Mouse (Mus musculus): ENCODE data around the gene Pim3.
"Not testable (repeated sequence)": the region's sequence is repeated elsewhere in the genome, so short reads cannot be mapped to it uniquely, and the experiment has no call there.

Pim3 gene

GRCm38 (mm10) chr15:88861772-88862622, at the start of gene Pim3:
Gene Pim3 (plus strand): TSS chr15:88862186.
- DNase-seq = peak; percentile 95

GRCm38 (mm10) chr15:88813262-88813661, 48.7 kb upstream of the Pim3 start:
- DNase-seq = no peak

GRCm38 (mm10) chr15:88813873-88814272, 48.1 kb upstream of the Pim3 start:
- not testable (repeated sequence) for DNase-seq

GRCm38 (mm10) chr15:88814411-88815047, 47.5 kb upstream of the Pim3 start:
- DNase-seq = no peak

- no peak for DNase-seq
Observed at GRCm38 (mm10) chr15:88815196-88815700, 46.7 kb upstream of the Pim3 start.

GRCm38 (mm10) chr15:88819026-88819905, 42.7 kb upstream of the Pim3 start, which contains the start of the genes Alg12 and Creld2:
Gene Alg12 (minus strand): TSS chr15:88819318.
Gene Creld2 (plus strand): TSS chr15:88819646.
- peak; percentile 97 for DNase-seq

GRCm38 (mm10) chr15:88819906-88820303, 42.1 kb upstream of the Pim3 start:
- no peak for DNase-seq

GRCm38 (mm10) chr15:88821403-88821802, 40.6 kb upstream of the Pim3 start:
- DNase-seq = no peak

- no peak for DNase-seq
Observed at GRCm38 (mm10) chr15:88822513-88822912, 39.5 kb upstream of the Pim3 start.

- no peak for DNase-seq
Observed at GRCm38 (mm10) chr15:88823376-88823775, 38.6 kb upstream of the Pim3 start.

- no peak for DNase-seq
Observed at GRCm38 (mm10) chr15:88827466-88827865, 34.5 kb upstream of the Pim3 start.

- DNase-seq = peak; percentile 58
Observed at GRCm38 (mm10) chr15:88827991-88828799, 33.8 kb upstream of the Pim3 start.

- peak; percentile 94 for DNase-seq
Observed at GRCm38 (mm10) chr15:88828800-88829705, 32.9 kb upstream of the Pim3 start.

- DNase-seq = no peak
Observed at GRCm38 (mm10) chr15:88829791-88830440, 32.1 kb upstream of the Pim3 start.

- no peak for DNase-seq
Observed at GRCm38 (mm10) chr15:88830696-88831095, 31.3 kb upstream of the Pim3 start.

GRCm38 (mm10) chr15:88831482-88831881, 30.5 kb upstream of the Pim3 start:
- DNase-seq = no peak

- no peak for DNase-seq
Observed at GRCm38 (mm10) chr15:88832536-88832935, 29.4 kb upstream of the Pim3 start.

- DNase-seq = no peak
Observed at GRCm38 (mm10) chr15:88836031-88836430, 26.0 kb upstream of the Pim3 start.

- DNase-seq = no peak
Observed at GRCm38 (mm10) chr15:88836571-88836970, 25.4 kb upstream of the Pim3 start.
